Mouse (Mus musculus) layer of hippocampus, adult 18-20 months (tissue): Measurements from ENCODE around the gene Clstn2. TPM values are rescaled to one million over a fixed set of nuclear protein-coding genes. Genes with fewer than 3 reads are reported as not detected.

Source experiments
- DNase-seq, 2 experiments: peaks; one replicate each; pipeline ENCODE4 v3.0.0; 2022; ENCODE audit warnings: low spot score in 2 of 2
- total RNA-seq, 2 experiments: library from RNA; stranded (reverse); gene quantifications; 2 replicates each; pipeline ENCODE4 v1.2.3; 2021

The Clstn2 gene
- total RNA-seq, 2 experiments from 2014 or later = 130 TPM

- DNase-seq = no peak
These were observed 542.3 kb downstream of the Clstn2 start for GRCm38 (mm10) chr9:97490591-97491176.

DNA sequence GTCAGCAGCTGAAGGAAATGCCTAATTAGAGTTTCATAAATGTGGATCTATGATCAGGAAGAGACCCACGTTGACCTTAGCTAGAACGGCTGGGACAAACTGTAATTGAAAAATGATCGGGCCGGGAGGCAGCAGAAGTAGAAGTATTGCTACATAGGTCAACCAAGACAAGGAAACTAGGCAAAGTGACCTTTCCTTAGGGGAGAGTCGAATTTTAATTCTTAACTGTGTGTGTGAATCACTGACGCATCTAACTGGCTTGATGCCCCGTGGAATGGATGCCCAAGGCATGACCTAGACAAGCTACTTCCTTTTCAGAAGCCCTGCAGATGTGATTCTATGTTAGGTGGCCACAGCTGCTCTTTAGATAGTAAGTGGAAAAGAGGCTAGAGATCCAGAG, 546.2 kb downstream of the Clstn2 start:
- no peak for DNase-seq

- DNase-seq = no peak
These were observed 551.8 kb downstream of the Clstn2 start for GRCm38 (mm10) chr9:97481187-97481586.

DNA sequence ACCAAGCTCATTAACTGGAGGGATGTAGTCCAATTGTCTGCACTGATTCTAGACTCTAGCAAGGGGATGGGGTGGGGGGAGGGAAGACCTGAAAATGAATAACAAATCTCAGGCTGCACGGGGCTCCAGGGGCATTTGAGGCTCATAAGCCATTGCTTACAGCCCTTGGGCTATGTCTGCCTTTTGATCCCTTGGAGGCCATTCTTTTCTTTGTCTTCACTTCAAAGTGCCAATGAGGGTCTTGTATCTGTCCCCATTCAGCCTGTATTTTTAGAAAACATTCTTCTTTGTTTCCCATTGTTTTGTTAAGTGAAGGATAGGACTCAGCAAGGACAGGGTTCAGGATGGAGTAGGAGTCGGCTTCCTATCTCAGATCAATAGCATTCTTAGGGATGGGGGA, 556.0 kb downstream of the Clstn2 start:
- DNase-seq = no peak

GRCm38 (mm10) chr9:97476456-97476855, 556.5 kb downstream of the Clstn2 start:
- DNase-seq = no peak

DNA sequence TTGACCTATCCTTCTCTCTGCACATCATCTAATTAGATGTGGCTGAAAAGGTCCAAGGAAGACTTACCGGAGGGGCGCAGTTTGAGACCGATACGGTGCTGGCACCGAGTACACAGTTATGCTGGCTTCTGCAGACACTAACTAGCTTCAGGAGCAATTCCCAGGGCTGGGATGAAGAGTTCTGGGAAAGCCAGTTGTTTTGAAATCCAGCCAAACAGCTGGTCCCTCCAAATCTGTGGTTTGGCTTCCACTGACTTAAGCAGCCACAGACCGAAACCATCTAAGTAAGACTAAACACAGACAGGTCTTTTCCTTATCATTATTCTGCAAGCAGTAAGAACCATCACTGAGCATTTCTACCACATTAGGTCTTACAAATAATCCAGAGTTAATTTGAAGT, 558.1 kb downstream of the Clstn2 start:
- DNase-seq = no peak

DNA sequence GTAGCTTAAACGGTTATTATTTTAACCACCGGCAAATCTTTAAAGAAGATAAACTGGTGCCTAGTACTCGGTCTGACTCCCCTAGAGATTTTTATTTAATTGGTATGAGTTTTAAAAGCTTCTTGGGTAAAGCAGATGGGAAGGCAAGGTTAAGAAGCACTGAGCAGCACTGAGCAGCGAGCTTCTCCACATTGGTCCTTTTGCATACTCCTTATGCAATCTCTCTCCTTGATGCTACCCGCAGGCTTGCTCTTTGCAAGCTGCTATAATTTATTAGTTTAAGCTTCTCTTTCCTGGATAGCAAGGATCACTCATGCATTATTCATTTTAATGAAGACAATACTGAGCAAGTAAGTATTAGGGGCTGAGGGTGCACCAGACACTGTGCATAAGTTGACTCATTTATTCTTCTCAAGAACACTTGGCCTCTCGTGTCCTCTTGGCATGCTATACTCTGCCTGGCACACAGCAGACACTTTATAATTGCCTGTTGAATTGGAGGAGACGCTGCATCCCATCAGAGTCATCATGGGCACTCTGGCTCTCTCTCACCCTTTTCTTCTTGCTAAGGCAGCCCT, 561.9 kb downstream of the Clstn2 start:
- DNase-seq = no peak

GRCm38 (mm10) chr9:97460452-97460851, 572.5 kb downstream of the Clstn2 start:
- DNase-seq = peak in 1 of 2 experiments; percentile 44

GRCm38 (mm10) chr9:97459745-97460144, 573.2 kb downstream of the Clstn2 start:
- peak in 1 of 2 experiments; percentile 23 for DNase-seq

DNA sequence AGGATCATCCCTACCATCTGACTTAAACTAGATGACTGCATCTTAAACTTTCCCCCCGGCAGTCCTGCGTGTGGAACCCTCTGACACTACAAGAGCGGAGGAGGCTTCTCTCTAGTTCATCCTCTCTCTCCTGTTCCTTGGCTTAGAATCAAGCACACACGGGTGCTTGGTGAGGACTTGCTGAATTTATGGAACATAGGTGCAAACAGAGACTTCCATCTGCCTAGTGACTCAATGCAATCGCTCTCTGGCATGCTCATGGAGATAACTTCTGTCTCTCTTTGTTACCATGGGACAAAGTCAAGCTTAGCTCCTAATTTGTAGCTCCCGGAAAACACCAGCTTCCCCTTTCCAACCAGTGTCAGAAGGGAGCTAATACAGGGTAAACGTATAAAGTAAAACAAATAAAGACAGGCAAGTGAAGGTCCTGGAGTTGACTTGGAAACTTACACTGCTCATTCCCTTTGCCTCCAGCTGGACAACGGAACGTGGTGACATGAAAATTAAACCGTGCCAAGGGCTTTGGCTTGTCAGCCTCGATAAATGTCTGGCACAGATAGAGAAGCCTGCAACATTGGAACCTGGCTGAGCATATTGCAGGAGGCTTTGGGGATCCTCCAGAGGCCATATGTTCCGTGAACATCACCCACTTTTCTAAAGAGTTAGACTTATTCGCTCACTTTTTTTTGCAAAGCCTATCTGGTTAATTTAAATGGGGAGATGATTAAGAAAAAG, 583.5 kb downstream of the Clstn2 start:
- DNase-seq = peak; percentile 57 to 86

DNA sequence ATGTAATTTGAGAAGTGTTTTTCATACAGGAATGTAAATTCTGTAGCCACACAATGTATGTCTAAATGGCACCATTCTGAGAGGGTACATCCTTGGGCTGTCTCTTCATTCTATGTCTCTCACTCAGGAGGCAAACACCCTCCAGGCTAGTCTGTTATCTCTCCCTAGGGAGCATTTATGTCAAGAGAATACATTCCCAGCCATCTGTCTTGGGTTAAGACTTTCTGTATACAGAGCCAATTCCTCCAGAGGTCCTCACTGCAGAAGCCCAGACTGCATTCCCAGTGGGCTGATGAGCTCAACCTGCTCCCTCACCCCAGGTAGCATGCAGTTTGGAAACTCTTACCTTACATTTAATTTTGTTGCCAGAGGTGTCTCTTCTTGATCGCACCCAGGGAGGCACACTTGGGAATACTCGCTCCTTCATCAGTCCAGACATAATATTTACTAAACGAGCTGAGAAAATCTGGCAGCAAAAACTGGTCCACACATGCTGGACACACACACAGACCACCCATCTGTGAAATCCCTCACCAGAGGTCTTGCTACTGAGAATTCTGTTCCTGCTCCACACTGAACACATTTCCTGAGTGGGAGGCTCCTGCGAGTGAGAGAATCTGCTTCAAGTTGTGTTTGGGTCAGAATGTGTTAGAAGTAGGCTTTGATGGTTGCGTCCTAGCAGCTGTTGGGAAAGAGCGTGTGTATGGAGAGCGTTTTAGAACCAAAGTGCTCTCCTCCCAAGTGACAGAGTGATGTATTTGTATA, 592.9 kb downstream of the Clstn2 start:
- DNase-seq = peak in 1 of 2 experiments; percentile 33

DNA sequence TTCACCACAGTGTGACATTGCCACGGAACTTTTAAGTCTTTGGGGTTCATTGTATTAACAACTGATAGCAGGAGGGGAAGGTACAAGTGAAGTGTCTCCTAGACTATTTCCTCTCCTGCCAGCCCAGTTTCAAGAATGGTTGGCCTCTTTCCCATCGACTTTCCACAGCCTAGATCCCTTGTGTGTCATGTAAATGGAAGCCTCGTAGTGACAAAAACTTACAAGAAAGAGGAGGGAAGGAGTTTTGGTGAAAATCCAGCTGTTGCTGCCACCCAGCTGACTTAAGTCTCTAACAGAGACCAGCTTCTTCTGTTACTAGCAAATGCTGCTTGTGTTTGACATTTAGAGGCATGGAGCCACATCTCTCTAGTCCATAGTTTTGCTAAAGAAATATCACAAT, 598.3 kb downstream of the Clstn2 start:
- no peak for DNase-seq

DNA sequence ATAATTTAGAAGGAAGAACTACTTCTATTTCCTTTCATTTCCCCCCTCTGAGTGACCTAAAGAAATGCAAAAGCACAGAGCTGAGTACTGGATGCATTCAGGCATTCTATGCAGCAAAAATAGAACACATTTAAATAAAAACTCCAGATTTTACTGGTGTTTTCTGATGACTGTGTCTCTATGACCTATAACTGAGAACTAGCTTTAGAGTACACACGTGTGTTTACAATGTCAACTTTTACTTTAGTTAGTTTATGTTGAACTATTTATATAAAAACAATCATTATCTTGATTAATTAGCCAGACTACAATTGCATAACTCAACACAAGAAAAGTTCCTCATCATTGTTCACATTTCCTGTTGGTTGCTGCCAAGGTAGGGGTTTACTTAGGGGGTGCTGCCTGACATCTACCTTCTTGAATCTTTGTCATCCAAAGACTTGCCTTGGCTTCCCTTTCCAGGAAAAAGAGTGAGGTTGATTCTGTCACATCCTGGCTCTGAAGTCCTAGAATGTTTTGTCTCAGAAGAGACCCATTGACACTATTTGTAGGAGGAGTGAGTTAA, 603.0 kb downstream of the Clstn2 start:
- DNase-seq = no peak

- peak; percentile 74 to 92 for DNase-seq
These were observed 604.9 kb downstream of the Clstn2 start for GRCm38 (mm10) chr9:97428127-97428526.

GRCm38 (mm10) chr9:97420896-97421295, 612.1 kb downstream of the Clstn2 start:
- DNase-seq = no peak

GRCm38 (mm10) chr9:97414876-97415668, 617.9 kb downstream of the Clstn2 start:
- peak in 1 of 2 experiments; percentile 32 for DNase-seq

DNA sequence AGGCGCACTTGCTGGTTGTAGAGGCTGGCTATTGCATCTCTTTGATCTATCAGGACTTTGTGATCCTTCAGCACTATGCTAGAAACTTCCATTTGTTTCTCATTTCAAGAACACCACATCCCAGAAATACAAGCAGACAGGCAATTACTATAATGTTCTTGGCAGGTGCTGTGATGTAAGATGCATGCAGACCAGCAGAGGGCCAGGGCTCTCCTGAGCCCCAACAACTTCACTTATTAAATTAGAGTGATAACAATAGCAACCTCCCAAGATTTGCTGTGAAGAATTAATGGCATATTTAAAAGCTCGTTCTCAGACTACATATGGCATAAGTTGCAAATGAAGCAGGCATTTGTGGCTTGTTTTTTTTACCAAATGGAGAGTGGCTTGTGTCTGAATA, 624.8 kb downstream of the Clstn2 start:
- DNase-seq = no peak
